Mouse (Mus musculus) hindbrain, embryonic 15.5 days (tissue): ENCODE measurements around the gene Ap1m2. TPM values are rescaled to one million over a fixed set of nuclear protein-coding genes. Genes with fewer than 3 reads are reported as not detected.
"Not testable (repeated sequence)": the region's sequence is repeated elsewhere in the genome, so short reads cannot be mapped to it uniquely, and the experiment has no call there.

Experiments
- ATAC-seq: fragments of 200-750 bp; cut with Nextera tagmentation; 2 replicates; pipeline ENCODE4 v1.8.0; 2017; ENCODE audit warnings: low read depth, moderate number of reproducible peaks, moderate TSS enrichment; ENCODE audit not compliant: low FRiP score
- H3K27ac ChIP-seq: fragments of 300-500 bp; sonication (generic); replicated peaks from 2 replicates; pipeline ENCODE4 v1.5.1; 2015; ENCODE audit warnings: mild to moderate bottlenecking, inconsistent platforms
- H3K27me3 ChIP-seq: fragments of 300-500 bp; sonication (generic); 2 replicates; pipeline ENCODE4 v1.6.1; 2015; ENCODE audit warnings: control low read depth, inconsistent platforms
- H3K36me3 ChIP-seq: fragments of 300-500 bp; sonication (generic); 2 replicates; pipeline ENCODE4 v1.6.1; 2015; ENCODE audit warnings: control low read depth, inconsistent platforms
- H3K4me1 ChIP-seq: fragments of 300-500 bp; sonication (generic); replicated peaks from 2 replicates; pipeline ENCODE4 v1.6.1; 2015; ENCODE audit warnings: control low read depth, inconsistent platforms
- H3K4me2 ChIP-seq: fragments of 300-500 bp; sonication (generic); 2 replicates; pipeline ENCODE4 v1.6.1; 2015; ENCODE audit warnings: moderate library complexity, mild to moderate bottlenecking, inconsistent platforms
- H3K4me3 ChIP-seq: fragments of 300-500 bp; sonication (generic); 2 replicates; pipeline ENCODE4 v1.5.1; 2015; ENCODE audit warnings: mild to moderate bottlenecking, inconsistent platforms
- H3K9ac ChIP-seq: fragments of 300-500 bp; sonication (generic); 2 replicates; pipeline ENCODE4 v1.6.1; 2015; ENCODE audit warnings: inconsistent platforms
- H3K9me3 ChIP-seq: fragments of 300-500 bp; sonication (generic); 2 replicates; pipeline ENCODE4 v1.6.1; 2016; ENCODE audit warnings: control low read depth, inconsistent platforms
- WGBS: fragments of 180-500 bp; shearing (Covaris S2); methylation state at CpG from one replicate; pipeline ENCODE4 v1.1.7; 2015; 5-methylcytosine and 5-hydroxymethylcytosine counted together
- polyA plus RNA-seq: library from polyadenylated mRNA; unstranded; fragments of >200 nt; fragmentation: Nextera tagmentation; extraction: Ambion mirVana; gene quantifications from 2 replicates; pipeline ENCODE4 v1.2.1, GENCODE M21; 2015

The Ap1m2 gene
- polyA plus RNA-seq, 1 experiment from 2014 or later: 3.1 TPM

- Histone ChIP-seq H3K4me1 (peaks cover 25% of the 10 kb centered on the region), H3K9me3 (no peaks in the 10 kb centered on the region), H3K27ac (no peak overlapping the region), H3K27me3 (no peaks in the 10 kb centered on the region), H3K9ac (no peak overlapping the region), H3K4me2 (peak overlapping the region; percentile 85; the same call in 1 of the 2 replicates), H3K4me3 (no peak overlapping the region), H3K36me3 (peaks cover 42% of the 10 kb centered on the region)
- WGBS: 96% methylated on average over 5 of the region's 5 CpGs
- ATAC-seq: no peak
These were observed 45.2 kb downstream of the Ap1m2 start for GRCm38 (mm10) chr9:21266889-21267288.

GRCm38 (mm10) chr9:21265611-21266010 lies 46.5 kb downstream of the Ap1m2 start:
- Histone ChIP-seq H3K9me3 (no peaks in the 10 kb centered on the region), H3K36me3 (peaks cover 31% of the 10 kb centered on the region), H3K4me2 (peak overlapping the region; percentile 85), H3K27ac (peak overlapping the region; percentile 72; the same call in 1 of the 2 replicates), H3K4me1 (peaks cover 25% of the 10 kb centered on the region), H3K9ac (peak overlapping the region; percentile 77), H3K4me3 (peak overlapping the region; percentile 76), H3K27me3 (no peaks in the 10 kb centered on the region)
- WGBS: 9% methylated on average over 11 of the region's 11 CpGs
- ATAC-seq: no peak

GRCm38 (mm10) chr9:21265000-21265561 lies 47.1 kb downstream of the Ap1m2 start, which contains the start of gene Atg4d:
Gene Atg4d (plus strand): TSS chr9:21265293.
- ATAC-seq: peak; percentile 97

GRCm38 (mm10) chr9:21264272-21264999 lies 47.7 kb downstream of the Ap1m2 start:
- H3K4me3 ChIP-seq: peak overlapping the region; percentile 76
- 19% methylated on average over 17 of the region's 17 CpGs for WGBS
- H3K27me3 ChIP-seq: 0 out of 2 replicates have a peak, but pooled peaks cover 3% of the 10 kb centered on the region
- ATAC-seq: peak; percentile 6; the same call in 1 of the 2 replicates
- peak overlapping the region; percentile 57 for H3K9ac ChIP-seq
- peaks cover 25% of the 10 kb centered on the region for H3K4me1 ChIP-seq
- peaks cover 21% of the 10 kb centered on the region for H3K36me3 ChIP-seq
- H3K27ac ChIP-seq: peak overlapping the region; percentile 82
- peak overlapping the region; percentile 85 for H3K4me2 ChIP-seq
- no peaks in the 10 kb centered on the region for H3K9me3 ChIP-seq

More at GRCm38 (mm10) chr9:21265000-21265561, 47.1 kb downstream of the Ap1m2 start, which contains the start of gene Atg4d:
- Histone ChIP-seq H3K4me2 (peak within 1 kb of the TSS; percentile 85), H3K4me3 (peak within 1 kb of the TSS; percentile 76), H3K27ac (peak within 1 kb of the TSS; percentile 82), H3K9me3 (no peaks in the 10 kb centered on the region), H3K4me1 (peaks cover 25% of the 10 kb centered on the region), H3K36me3 (peaks cover 25% of the 10 kb centered on the region), H3K27me3 (no peaks in the 10 kb centered on the region), H3K9ac (peak within 1 kb of the TSS; percentile 77)
- under 1% methylated on average over 49 of the region's 49 CpGs for WGBS

GRCm38 (mm10) chr9:21261831-21262230 lies 50.3 kb downstream of the Ap1m2 start:
- Histone ChIP-seq H3K9ac (no peak overlapping the region), H3K27me3 (0 out of 2 replicates have a peak, but pooled peaks cover 3% of the 10 kb centered on the region), H3K4me2 (no peak overlapping the region), H3K9me3 (no peaks in the 10 kb centered on the region), H3K4me3 (no peak overlapping the region), H3K27ac (no peak overlapping the region), H3K36me3 (no peaks in the 10 kb centered on the region), H3K4me1 (peaks cover 18% of the 10 kb centered on the region)
- ATAC-seq: no peak
- WGBS: 69% methylated on average over 2 of the region's 2 CpGs

GRCm38 (mm10) chr9:21260491-21261040 lies 51.6 kb downstream of the Ap1m2 start:
- no peaks in the 10 kb centered on the region for H3K36me3 ChIP-seq
- peaks cover 6% of the 10 kb centered on the region for H3K4me1 ChIP-seq
- H3K4me2 ChIP-seq: no peak overlapping the region
- H3K4me3 ChIP-seq: no peak overlapping the region
- ATAC-seq: no peak
- H3K9ac ChIP-seq: no peak overlapping the region
- H3K27ac ChIP-seq: no peak overlapping the region
- WGBS: 80% methylated on average over 6 of the region's 6 CpGs
- H3K27me3 ChIP-seq: 0 out of 2 replicates have a peak, but pooled peaks cover 3% of the 10 kb centered on the region
- no peaks in the 10 kb centered on the region for H3K9me3 ChIP-seq

- not testable (repeated sequence) for H3K27ac ChIP-seq, H3K9ac ChIP-seq, H3K4me2 ChIP-seq, H3K9me3 ChIP-seq, H3K4me1 ChIP-seq, H3K4me3 ChIP-seq, H3K27me3 ChIP-seq, ATAC-seq, H3K36me3 ChIP-seq
- 77% methylated on average over 4 of the region's 4 CpGs for WGBS
These were observed 55.8 kb downstream of the Ap1m2 start for GRCm38 (mm10) chr9:21256349-21256748.

- Histone ChIP-seq H3K4me1 (no peaks in the 10 kb centered on the region), H3K36me3 (no peaks in the 10 kb centered on the region), H3K9ac (no peak overlapping the region), H3K27me3 (peaks cover 20% of the 10 kb centered on the region), H3K4me3 (no peak overlapping the region), H3K27ac (no peak overlapping the region), H3K9me3 (no peaks in the 10 kb centered on the region), H3K4me2 (no peak overlapping the region)
- ATAC-seq: no peak
These were observed 57.4 kb downstream of the Ap1m2 start for GRCm38 (mm10) chr9:21254690-21255089.

- H3K4me2 ChIP-seq: no peak overlapping the region
- 75% methylated on average over 13 of the region's 13 CpGs for WGBS
- no peaks in the 10 kb centered on the region for H3K9me3 ChIP-seq
- peaks cover 5% of the 10 kb centered on the region; the same call in 1 of the 2 replicates for H3K4me1 ChIP-seq
- no peak for ATAC-seq
- no peaks in the 10 kb centered on the region for H3K36me3 ChIP-seq
- H3K4me3 ChIP-seq: no peak overlapping the region
- H3K27ac ChIP-seq: no peak overlapping the region
- H3K27me3 ChIP-seq: peaks cover 49% of the 10 kb centered on the region
- no peak overlapping the region for H3K9ac ChIP-seq
These were observed 60.9 kb downstream of the Ap1m2 start for GRCm38 (mm10) chr9:21251116-21251735.

GRCm38 (mm10) chr9:21250509-21250908 lies 61.6 kb downstream of the Ap1m2 start:
- no peak overlapping the region for H3K4me3 ChIP-seq
- no peaks in the 10 kb centered on the region for H3K9me3 ChIP-seq
- no peak overlapping the region for H3K27ac ChIP-seq
- WGBS: 48% methylated on average over 2 of the region's 2 CpGs
- H3K4me2 ChIP-seq: no peak overlapping the region
- no peak overlapping the region for H3K9ac ChIP-seq
- peaks cover 5% of the 10 kb centered on the region for H3K4me1 ChIP-seq
- no peaks in the 10 kb centered on the region for H3K36me3 ChIP-seq
- no peak for ATAC-seq
- peaks cover 56% of the 10 kb centered on the region for H3K27me3 ChIP-seq

- no peaks in the 10 kb centered on the region for H3K36me3 ChIP-seq
- no peak overlapping the region for H3K27ac ChIP-seq
- ATAC-seq: no peak
- peaks cover 60% of the 10 kb centered on the region for H3K27me3 ChIP-seq
- no peak overlapping the region for H3K9ac ChIP-seq
- no peak overlapping the region for H3K4me3 ChIP-seq
- WGBS: 38% methylated on average over 17 of the region's 17 CpGs
- no peak overlapping the region for H3K4me2 ChIP-seq
- H3K9me3 ChIP-seq: no peaks in the 10 kb centered on the region
- peaks cover 12% of the 10 kb centered on the region for H3K4me1 ChIP-seq
These were observed 62.3 kb downstream of the Ap1m2 start for GRCm38 (mm10) chr9:21249629-21250508.
